Mouse (Mus musculus) forebrain, embryonic 13.5 days (tissue): Measurements from ENCODE around the gene C1qtnf7. TPM values are rescaled to one million over a fixed set of nuclear protein-coding genes. Genes with fewer than 3 reads are reported as not detected.

Experiments
- ATAC-seq: fragments of 200-750 bp; cut with Nextera tagmentation; 2 replicates; pipeline ENCODE4 v1.8.0; 2017
- H3K27ac ChIP-seq: fragments of 300-500 bp; sonication (generic); 2 replicates; pipeline ENCODE4 v1.5.1; 2015; ENCODE audit warnings: inconsistent platforms, mild to moderate bottlenecking, moderate library complexity
- H3K27me3 ChIP-seq: fragments of 300-500 bp; sonication (generic); 2 replicates; pipeline ENCODE4 v1.6.1; 2015; ENCODE audit warnings: mild to moderate bottlenecking, inconsistent platforms
- H3K36me3 ChIP-seq: fragments of 300-500 bp; sonication (generic); 2 replicates; pipeline ENCODE4 v1.6.1; 2015; ENCODE audit warnings: mild to moderate bottlenecking, inconsistent platforms; ENCODE audit not compliant: poor library complexity, severe bottlenecking
- H3K4me1 ChIP-seq: fragments of 300-500 bp; sonication (generic); 2 replicates; pipeline ENCODE4 v1.6.1; 2015; ENCODE audit warnings: inconsistent platforms
- H3K4me2 ChIP-seq: fragments of 300-500 bp; sonication (generic); 2 replicates; pipeline ENCODE4 v1.6.1; 2015; ENCODE audit warnings: inconsistent platforms, mild to moderate bottlenecking, moderate library complexity
- H3K4me3 ChIP-seq: fragments of 300-500 bp; sonication (generic); 2 replicates; pipeline ENCODE4 v1.5.1; 2015; ENCODE audit warnings: mild to moderate bottlenecking, inconsistent platforms
- H3K9ac ChIP-seq: fragments of 300-500 bp; sonication (generic); 2 replicates; pipeline ENCODE4 v1.6.1; 2015; ENCODE audit warnings: mild to moderate bottlenecking, inconsistent platforms
- H3K9me3 ChIP-seq: fragments of 300-500 bp; sonication (generic); replicated peaks from 2 replicates; pipeline ENCODE4 v1.6.1; 2016; ENCODE audit warnings: inconsistent platforms
- WGBS: fragments of 180-500 bp; shearing (Covaris S2); methylation state at CpG from one replicate; pipeline ENCODE4 v1.1.7; 2015; 5-methylcytosine and 5-hydroxymethylcytosine counted together
- polyA plus RNA-seq: library from polyadenylated mRNA; unstranded; fragments of >200 nt; fragmentation: Nextera tagmentation; extraction: Ambion mirVana; gene quantifications from 2 replicates; pipeline ENCODE4 v1.2.1, GENCODE M21; 2015

Gene C1qtnf7
- polyA plus RNA-seq, 1 experiment from 2014 or later: 0.58 TPM

- Histone ChIP-seq H3K36me3 (no peaks in the 10 kb centered on the region), H3K4me2 (no peak overlapping the region), H3K27me3 (no peaks in the 10 kb centered on the region), H3K4me1 (no peaks in the 10 kb centered on the region), H3K9me3 (no peaks in the 10 kb centered on the region), H3K4me3 (no peak overlapping the region), H3K27ac (no peak overlapping the region), H3K9ac (no peak overlapping the region)
- ATAC-seq: peak; percentile 88
- 36% methylated on average over 9 of the region's 9 CpGs for WGBS
Measured at GRCm38 (mm10) chr5:43634602-43635081, 119.3 kb downstream of the C1qtnf7 start.

GRCm38 (mm10) chr5:43645020-43645419, 129.7 kb downstream of the C1qtnf7 start:
- ATAC-seq: no peak
- 55% methylated on average over 4 of the region's 4 CpGs for WGBS

GRCm38 (mm10) chr5:43647098-43647774, 131.9 kb downstream of the C1qtnf7 start:
- Histone ChIP-seq H3K27ac (no peak overlapping the region), H3K4me2 (no peak overlapping the region), H3K4me1 (no peaks in the 10 kb centered on the region), H3K27me3 (no peaks in the 10 kb centered on the region), H3K4me3 (no peak overlapping the region), H3K9ac (no peak overlapping the region), H3K36me3 (no peaks in the 10 kb centered on the region), H3K9me3 (no peaks in the 10 kb centered on the region)
- no peak for ATAC-seq
- WGBS: 88% methylated on average over 12 of the region's 12 CpGs

More at GRCm38 (mm10) chr5:43645020-43645419, 129.7 kb downstream of the C1qtnf7 start:
- Histone ChIP-seq H3K4me2 (no peak overlapping the region), H3K4me3 (no peak overlapping the region), H3K36me3 (no peaks in the 10 kb centered on the region), H3K4me1 (no peaks in the 10 kb centered on the region), H3K27me3 (no peaks in the 10 kb centered on the region), H3K9me3 (no peaks in the 10 kb centered on the region), H3K27ac (no peak overlapping the region), H3K9ac (no peak overlapping the region)

- H3K4me3 ChIP-seq: no peak overlapping the region
- no peaks in the 10 kb centered on the region for H3K36me3 ChIP-seq
- no peaks in the 10 kb centered on the region for H3K9me3 ChIP-seq
- H3K27ac ChIP-seq: peak overlapping the region; percentile 72; the same call in 1 of the 2 replicates
- H3K9ac ChIP-seq: no peak overlapping the region
- ATAC-seq: no peak
- H3K4me2 ChIP-seq: no peak overlapping the region
- no peaks in the 10 kb centered on the region for H3K27me3 ChIP-seq
- peaks cover 37% of the 10 kb centered on the region for H3K4me1 ChIP-seq
- 81% methylated on average over 3 of the region's 3 CpGs for WGBS
Measured at GRCm38 (mm10) chr5:43661498-43661897, 146.2 kb downstream of the C1qtnf7 start.

GRCm38 (mm10) chr5:43661997-43662961, 146.9 kb downstream of the C1qtnf7 start, which contains the start of gene Cc2d2a:
Gene Cc2d2a (plus strand): TSS chr5:43662346.
- no peaks in the 10 kb centered on the region for H3K9me3 ChIP-seq
- peak within 1 kb of the TSS; percentile 72 for H3K27ac ChIP-seq
- H3K9ac ChIP-seq: peak within 1 kb of the TSS; percentile 54
- no peaks in the 10 kb centered on the region for H3K27me3 ChIP-seq
- peak within 1 kb of the TSS; percentile 54 for H3K4me2 ChIP-seq
- no peaks in the 10 kb centered on the region for H3K36me3 ChIP-seq
- peak within 1 kb of the TSS; percentile 33 for H3K4me3 ChIP-seq
- ATAC-seq: peak; percentile 77
- peaks cover 37% of the 10 kb centered on the region for H3K4me1 ChIP-seq
- WGBS: 4% methylated on average over 19 of the region's 19 CpGs

- H3K9me3 ChIP-seq: no peaks in the 10 kb centered on the region
- H3K27me3 ChIP-seq: no peaks in the 10 kb centered on the region
- no peak overlapping the region for H3K4me3 ChIP-seq
- H3K4me1 ChIP-seq: peaks cover 37% of the 10 kb centered on the region
- peak overlapping the region; percentile 32 for H3K4me2 ChIP-seq
- ATAC-seq: no peak
- no peak overlapping the region for H3K9ac ChIP-seq
- no peaks in the 10 kb centered on the region for H3K36me3 ChIP-seq
- 52% methylated on average over 6 of the region's 6 CpGs for WGBS
- H3K27ac ChIP-seq: no peak overlapping the region
Measured at GRCm38 (mm10) chr5:43663531-43663930, 148.2 kb downstream of the C1qtnf7 start.

GRCm38 (mm10) chr5:43665144-43665543, 149.8 kb downstream of the C1qtnf7 start:
- Histone ChIP-seq H3K4me1 (peaks cover 37% of the 10 kb centered on the region), H3K4me3 (peak overlapping the region; percentile 24), H3K27me3 (no peaks in the 10 kb centered on the region), H3K9ac (no peak overlapping the region), H3K36me3 (no peaks in the 10 kb centered on the region), H3K9me3 (no peaks in the 10 kb centered on the region), H3K4me2 (peak overlapping the region; percentile 55), H3K27ac (no peak overlapping the region)
- WGBS: 7% methylated on average over 5 of the region's 5 CpGs
- ATAC-seq: peak; percentile 64

Other genes with a start within 250 kb of the C1qtnf7 start
- gene Cc2d2a, start 146.8 kb downstream of the C1qtnf7 start, polyA plus RNA-seq: 8.7 and 10.0 TPM in 2 replicates